Mouse (Mus musculus) left cerebral cortex, adult 8-10 months (tissue): ENCODE measurements around the gene Prrt3. TPM values are rescaled to one million over a fixed set of nuclear protein-coding genes. Genes with fewer than 3 reads are reported as not detected.

Experiments used
- DNase-seq, 2 experiments: peaks; one replicate each; pipeline ENCODE4 v3.0.0; 2022; ENCODE audit warnings: low spot score in 2 of 2
- total RNA-seq, 4 experiments: library from RNA; stranded (reverse); gene quantifications; 2 replicates each; pipeline ENCODE4 v1.2.4; 2022

Gene Prrt3
- total RNA-seq, 4 experiments from 2014 or later: 49.5 to 55.2 (median 53.5) TPM

DNA sequence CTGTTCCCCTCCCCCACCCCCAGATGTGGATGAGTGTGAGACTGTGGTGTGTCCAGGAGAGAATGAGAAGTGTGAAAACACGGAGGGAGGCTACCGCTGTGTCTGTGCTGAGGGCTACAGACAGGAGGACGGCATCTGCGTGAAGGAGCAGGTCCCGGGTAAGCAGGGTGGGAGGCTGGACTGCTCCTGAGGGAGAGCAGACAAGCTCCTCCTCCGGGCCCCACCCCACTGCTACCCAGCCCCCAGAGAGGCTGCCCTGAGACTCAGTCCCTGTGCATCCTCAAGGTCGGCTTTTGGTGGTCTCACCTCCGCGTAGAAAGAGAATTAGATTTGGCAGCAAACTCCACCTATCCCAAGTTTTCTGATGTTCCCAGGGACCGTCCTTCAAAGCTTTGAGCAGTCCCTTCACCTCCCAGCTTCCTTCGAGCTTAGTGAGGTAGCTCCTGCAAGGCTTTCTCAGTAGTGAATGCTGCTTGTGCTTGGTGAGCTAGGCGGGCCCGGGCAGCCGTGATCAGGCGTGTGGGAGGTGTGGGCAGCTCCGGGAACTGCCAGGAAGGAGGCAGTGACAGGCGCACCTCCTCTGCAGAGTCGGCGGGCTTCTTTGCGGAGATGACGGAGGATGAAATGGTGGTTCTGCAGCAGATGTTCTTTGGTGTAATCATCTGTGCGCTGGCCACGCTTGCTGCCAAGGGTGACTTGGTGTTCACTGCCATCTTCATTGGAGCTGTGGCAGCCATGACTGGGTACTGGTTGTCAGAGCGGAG lies 9.4 kb downstream of the Prrt3 start:
- DNase-seq: peak; percentile 59 to 74

DNA sequence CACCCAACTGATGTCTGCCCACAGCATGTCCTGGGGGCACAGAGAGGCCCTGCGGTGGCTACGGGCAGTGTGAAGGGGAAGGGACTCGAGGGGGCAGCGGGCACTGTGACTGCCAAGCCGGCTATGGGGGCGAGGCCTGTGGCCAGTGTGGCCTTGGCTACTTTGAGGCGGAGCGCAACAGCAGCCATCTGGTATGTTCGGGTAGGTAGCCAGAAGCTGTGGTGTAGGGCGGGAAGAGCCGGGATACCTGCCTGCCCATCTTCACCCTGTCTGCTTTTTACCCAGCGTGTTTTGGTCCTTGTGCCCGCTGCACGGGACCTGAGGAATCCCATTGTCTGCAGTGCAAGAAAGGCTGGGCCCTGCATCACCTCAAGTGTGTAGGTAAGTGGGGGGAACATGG lies 12.3 kb downstream of the Prrt3 start:
- no peak for DNase-seq

DNA sequence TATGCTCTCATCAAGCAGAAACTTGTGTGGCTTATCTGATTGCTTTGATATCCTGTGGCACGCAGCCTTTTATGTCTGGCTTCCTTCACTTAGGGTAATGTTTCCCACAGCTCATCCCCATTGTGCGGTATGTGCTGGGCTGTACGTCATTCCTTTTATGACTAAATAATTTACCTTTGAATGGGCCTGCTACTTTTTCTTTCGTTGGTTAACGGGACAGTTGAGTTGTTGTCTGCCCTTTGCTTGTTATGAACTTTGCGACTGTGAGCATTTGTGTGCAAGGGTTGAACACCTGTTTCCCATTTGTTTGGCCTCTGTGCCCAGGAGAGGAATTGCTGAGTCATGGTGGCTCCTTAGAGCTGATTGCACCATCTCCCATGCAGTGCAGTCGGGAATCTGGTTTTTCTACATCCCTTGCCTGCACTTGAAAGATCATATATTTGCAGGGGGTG lies 14.6 kb downstream of the Prrt3 start:
- DNase-seq: no peak

DNA sequence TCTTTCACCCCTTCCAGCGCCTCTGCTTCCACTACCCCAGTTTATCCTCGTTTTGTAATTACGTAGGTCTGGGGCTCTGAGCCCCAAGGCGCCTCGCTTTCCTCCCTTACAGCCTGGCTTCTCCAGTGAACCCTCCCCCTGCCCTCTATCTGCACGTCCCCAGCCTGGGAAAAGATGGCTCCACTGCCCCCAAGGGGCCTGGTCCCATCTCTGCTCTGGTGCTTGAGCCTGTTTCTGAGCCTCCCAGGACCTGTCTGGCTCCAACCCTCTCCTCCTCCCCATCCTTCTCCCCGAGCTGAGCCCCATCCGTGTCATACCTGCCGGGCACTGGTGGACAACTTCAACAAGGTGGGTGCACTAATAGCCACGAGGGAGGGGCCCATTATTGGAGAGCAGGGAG lies 18.0 kb downstream of the Prrt3 start:
- DNase-seq: no peak

DNA sequence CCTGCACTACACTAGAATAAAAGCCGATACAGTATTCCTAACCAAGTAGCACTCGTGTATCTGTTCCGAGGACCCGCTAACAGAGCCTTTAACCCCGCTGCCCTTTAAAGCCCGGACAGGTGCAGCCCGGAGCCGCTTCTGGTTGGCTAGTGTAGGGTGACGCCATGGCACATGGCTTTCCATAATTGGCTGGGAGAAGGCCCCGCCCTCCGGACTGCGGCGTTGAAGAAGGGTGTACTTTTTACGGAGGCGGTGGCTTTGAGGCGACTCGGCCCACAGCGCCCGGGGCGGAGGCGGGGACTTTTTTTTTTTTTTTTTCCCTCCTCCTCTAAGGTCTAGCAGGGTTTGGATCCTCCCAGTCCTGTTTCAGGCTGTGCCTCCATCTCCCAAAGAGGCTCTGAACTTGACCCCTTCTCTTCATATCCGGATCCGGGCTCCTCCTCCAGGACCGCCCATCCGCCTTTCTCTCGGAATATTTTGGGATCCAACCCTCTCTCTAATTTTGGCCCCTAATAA lies 18.6 kb downstream of the Prrt3 start, which contains the start of gene Creld1:
Creld1 (plus strand) TSS at position 198 of the 516 bp plus-strand sequence.
- peak; percentile 80 to 94 for DNase-seq

GRCm38 (mm10) chr6:113482477-113483099 lies 19.1 kb downstream of the Prrt3 start:
- peak in 1 of 2 experiments; percentile 34 for DNase-seq

DNA sequence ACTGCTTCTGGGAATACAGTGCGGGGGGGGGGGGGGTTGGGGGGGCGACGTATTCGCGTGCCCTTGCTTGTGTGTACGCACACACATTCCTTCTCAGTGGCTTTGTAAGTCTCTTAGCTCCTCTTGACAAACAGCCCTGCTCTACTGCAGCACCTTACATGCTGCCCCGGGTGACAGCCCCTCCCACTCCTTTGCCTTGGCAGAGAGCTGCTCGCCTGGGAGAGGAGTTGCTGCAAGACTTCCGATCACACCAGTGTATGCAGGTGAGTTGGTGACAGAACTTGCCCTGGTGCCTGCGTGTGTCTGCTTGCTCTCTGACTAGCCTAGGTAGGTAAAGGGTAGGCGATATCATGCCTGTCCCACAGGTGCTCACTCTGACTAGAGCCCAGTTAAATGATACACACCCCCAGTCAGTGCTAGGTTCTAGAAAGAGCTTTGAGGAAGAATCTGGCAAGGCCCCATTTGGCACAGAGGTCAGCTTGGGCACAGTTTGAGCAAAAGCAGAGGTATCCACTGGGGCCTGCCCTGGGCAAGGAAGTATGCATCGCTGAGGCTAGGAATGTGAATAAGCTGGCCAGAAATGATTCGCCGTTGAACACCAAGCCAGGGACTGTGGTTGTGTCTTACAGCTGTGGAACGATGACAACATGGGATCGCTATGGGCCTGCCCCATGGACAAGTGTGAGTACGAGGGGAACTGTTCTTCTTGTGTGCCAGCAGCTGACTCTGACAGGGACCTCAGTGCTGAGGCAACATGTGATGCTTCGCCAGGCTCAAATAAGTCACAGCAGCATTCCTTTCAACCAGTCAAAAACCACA lies 21.0 kb downstream of the Prrt3 start:
- no peak for DNase-seq

DNA sequence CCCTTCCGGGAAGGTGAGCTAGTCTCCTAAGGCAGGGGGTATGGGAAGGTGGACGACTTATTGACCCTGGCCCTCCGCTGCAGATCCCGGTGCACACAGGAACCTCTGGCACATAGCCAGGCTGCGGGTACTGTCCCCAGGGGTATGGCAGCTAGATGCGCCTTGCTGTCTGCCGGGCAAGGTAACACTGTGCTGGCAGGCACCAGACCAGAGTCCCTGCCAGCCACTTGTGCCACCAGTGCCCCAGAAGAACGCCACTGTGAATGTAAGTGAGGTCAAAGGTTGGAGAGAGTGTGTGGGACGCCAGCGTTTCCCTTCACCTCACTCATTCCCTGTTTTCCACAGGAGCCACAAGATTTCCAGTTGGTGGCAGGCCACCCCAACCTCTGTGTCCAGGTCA lies 22.8 kb downstream of the Prrt3 start:
- peak in 1 of 2 experiments; percentile 12 for DNase-seq

DNA sequence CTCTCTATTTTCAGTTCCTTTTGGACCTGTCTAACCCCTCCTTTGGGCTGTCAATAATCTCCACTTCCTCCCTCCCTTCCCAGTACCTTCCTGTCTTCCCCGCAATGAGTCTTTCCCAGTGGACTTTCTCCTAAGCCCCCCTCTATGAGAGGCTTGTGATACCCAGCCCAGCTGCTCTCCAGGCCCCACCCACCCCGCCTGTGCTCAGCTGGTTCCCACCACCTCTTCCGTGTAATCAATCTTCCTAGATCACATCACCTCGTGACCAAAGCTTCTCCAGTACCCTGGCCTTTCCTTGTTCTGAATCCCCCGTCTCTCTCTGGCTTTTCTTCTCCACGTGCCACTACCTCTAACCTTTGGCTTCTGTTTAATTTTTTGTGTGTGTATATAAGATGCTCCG lies 24.4 kb downstream of the Prrt3 start:
- no peak for DNase-seq

DNA sequence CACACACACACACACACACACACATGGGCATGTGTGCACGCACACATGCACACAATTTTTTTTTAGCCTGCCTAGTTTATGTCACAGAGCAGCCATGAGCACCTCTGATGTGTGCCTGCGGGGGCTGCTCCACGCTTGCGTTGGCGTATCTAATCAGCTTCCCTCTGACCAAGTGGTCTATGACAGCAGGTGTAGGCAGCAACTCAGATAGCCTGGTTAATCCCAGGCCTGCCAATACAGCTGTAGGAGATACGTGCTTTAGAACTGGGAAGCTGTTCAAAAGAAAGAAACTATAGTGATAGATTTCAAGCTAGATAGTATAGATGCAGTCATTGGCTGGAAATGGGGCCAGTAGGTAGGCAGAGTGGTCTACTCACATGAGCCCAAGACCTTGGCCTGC lies 28.0 kb downstream of the Prrt3 start:
- no peak for DNase-seq

- no peak for DNase-seq
These were observed 28.5 kb downstream of the Prrt3 start for GRCm38 (mm10) chr6:113473246-113473645.

- no peak for DNase-seq
These were observed 29.7 kb downstream of the Prrt3 start for GRCm38 (mm10) chr6:113472061-113472460.

- no peak for DNase-seq
These were observed 30.3 kb downstream of the Prrt3 start, which contains the start of gene Il17rc for GRCm38 (mm10) chr6:113471297-113471936. TSS of gene Il17rc (plus strand) at chr6:113471427.

DNA sequence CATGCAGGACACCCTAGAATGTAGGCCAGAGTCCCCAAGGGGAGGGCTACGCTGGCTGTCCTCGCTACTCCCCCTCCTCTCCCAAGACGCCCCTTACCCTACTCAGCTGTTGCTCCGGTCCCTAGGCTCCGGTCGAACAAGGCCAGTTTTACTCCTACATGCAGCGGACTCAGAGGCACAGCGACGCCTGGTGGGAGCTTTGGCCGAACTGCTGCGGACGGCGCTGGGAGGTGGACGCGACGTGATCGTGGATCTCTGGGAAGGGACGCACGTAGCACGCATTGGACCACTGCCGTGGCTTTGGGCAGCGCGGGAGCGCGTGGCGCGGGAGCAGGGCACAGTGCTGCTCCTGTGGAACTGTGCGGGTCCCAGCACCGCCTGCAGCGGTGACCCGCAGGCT lies 32.3 kb downstream of the Prrt3 start:
- DNase-seq: peak in 1 of 2 experiments; percentile 54

- peak in 1 of 2 experiments; percentile 26 for DNase-seq
These were observed 32.7 kb downstream of the Prrt3 start for GRCm38 (mm10) chr6:113469021-113469420.

DNA sequence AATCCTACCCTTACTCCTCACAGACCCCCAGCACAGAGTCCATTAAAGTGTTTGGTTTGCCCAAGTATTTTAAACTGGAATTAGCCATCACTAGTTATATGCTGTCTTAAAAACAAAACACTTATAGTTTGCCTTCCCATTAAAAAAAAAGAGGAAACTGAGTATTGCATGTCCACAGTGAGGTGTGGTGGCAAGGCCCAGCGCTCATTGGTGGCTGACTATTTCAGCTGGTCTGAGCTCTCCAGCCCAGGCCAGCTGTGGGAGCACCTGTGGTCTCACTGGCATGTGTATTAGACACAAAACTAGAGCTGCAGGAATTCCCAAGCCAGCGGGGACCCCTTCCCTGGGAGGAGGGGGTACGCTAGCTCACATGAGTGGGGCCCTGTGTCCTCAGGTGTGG lies 33.2 kb downstream of the Prrt3 start:
- no peak for DNase-seq

DNA sequence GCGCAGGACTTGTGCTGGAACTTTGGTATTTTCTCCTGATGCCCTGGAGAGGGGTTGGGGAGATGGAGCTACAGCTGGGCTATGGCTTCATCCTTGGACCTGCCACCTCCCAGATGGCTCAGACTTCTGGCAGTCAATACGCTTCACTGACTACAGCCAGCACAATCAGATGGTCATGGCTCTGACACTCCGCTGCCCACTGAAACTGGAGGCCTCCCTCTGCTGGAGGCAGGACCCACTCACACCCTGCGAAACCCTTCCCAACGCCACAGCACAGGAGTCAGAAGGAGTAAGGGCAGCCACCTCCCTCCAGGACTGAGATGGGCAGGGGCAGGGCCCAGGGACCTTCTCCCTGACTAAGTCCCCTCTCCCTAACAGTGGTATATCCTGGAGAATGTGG lies 36.1 kb downstream of the Prrt3 start:
- no peak for DNase-seq

GRCm38 (mm10) chr6:113464040-113464439 lies 37.7 kb downstream of the Prrt3 start:
- no peak for DNase-seq

DNA sequence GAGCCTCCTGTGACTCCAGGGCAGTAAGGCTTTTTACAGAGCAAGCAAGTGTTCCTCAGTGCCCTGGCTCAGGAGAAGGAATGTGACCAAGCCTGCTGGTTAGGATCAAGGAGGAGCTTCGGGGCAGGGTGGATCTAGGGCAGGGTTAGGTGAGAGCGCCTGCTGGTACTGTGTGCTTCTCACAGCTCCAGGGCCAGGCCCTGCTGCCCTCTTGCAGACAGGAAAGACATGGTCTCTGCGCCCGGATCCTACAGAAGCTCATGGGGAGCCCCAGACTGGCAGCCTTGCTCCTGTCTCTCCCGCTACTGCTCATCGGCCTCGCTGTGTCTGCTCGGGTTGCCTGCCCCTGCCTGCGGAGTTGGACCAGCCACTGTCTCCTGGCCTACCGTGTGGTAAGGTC lies 43.1 kb downstream of the Prrt3 start:
- no peak for DNase-seq

GRCm38 (mm10) chr6:113457952-113458534 lies 43.7 kb downstream of the Prrt3 start, which contains the start of gene Il17re:
TSS of gene Il17re (plus strand) at chr6:113458484.
- DNase-seq: no peak

DNA sequence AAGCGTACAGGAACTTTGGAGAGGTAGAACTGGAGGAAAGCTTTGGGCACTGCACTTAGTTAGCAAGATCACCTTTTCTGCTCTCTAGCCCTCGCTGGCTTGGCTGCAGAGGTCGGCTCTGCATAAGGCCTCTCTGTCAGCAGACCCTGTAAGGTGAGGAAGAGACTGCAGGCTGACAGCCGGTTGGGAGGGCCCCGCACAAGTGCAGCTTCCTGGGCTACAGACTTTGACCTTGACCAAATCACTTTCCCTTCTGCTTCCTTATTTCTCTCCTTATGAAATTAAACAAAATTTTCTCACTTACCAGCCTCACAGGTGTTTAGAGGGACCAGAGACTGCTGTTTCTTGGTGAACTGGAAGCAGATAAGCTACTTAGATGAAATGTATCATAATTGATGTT lies 46.7 kb downstream of the Prrt3 start:
- no peak for DNase-seq
